Mouse (Mus musculus) left cerebral cortex, postnatal 14 days (tissue): Measurements from ENCODE around the gene Lsamp. TPM values are rescaled to one million over a fixed set of nuclear protein-coding genes. Genes with fewer than 3 reads are reported as not detected.
"Not testable (repeated sequence)": the region's sequence is repeated elsewhere in the genome, so short reads cannot be mapped to it uniquely, and the experiment has no call there.

Experiments
- DNase-seq, 2 experiments: peaks; one replicate each; pipeline ENCODE4 v3.0.0; 2021 to 2022; ENCODE audit warnings: low spot score in 2 of 2, mixed read lengths in 1 of 2
- intact Hi-C: fragments of 180-260 bp; cut with DNase I; formaldehyde crosslinking; loops from one replicate; pipeline ENCODE4 v1.15.1; 2025
- total RNA-seq, 2 experiments: library from RNA; stranded (reverse); gene quantifications; 2 replicates each; pipeline ENCODE4 v1.2.3; 2021

The Lsamp gene
- total RNA-seq, 2 experiments from 2014 or later, result 271 to 294 TPM

GRCm38 (mm10) chr16:41936908-41937595 lies 1952.9 kb downstream of the Lsamp start:
- DNase-seq, result no peak
- intact Hi-C loops, result no loop called here

DNA sequence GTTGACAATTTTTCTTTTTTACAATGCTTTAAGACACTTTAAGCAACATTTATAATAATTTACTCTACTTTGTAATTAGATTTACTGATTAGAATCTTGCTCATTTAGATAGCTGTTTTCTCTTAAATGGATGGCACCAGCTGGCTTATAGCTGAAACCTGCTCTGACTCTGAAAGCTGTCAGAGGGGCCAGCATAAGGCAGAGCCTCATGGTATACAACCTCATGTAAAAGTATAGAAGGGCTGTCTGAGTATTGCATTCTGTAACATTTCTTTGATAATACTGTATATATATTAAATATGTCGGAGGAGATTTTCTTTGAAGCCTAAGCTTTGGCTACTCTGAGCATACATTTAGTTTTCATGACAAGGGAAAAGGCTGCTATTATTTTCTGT lies 1953.4 kb downstream of the Lsamp start:
- intact Hi-C loops, result no loop called here
- no peak for DNase-seq

DNA sequence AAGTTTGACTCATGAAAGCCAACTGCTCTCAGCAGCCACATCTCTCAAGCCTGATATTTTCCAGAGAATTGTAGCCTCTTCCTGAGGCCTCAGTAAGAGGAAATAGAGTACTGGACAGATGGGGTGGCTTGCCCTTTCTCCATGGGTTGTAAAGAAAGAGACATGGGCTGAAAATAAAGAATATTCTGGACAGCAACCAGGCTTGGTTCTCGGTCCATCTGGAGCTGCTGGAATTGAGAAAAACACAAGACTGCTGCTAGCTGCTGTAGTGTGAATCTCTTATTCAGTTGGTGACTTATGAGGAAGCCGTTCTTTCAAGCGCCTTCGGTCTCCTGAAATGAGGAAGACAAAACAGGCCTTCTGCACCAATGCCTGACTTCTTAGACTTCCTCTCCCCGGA lies 1954.1 kb downstream of the Lsamp start:
- peak; percentile 48 to 57 for DNase-seq
- intact Hi-C loops, result no loop called here

DNA sequence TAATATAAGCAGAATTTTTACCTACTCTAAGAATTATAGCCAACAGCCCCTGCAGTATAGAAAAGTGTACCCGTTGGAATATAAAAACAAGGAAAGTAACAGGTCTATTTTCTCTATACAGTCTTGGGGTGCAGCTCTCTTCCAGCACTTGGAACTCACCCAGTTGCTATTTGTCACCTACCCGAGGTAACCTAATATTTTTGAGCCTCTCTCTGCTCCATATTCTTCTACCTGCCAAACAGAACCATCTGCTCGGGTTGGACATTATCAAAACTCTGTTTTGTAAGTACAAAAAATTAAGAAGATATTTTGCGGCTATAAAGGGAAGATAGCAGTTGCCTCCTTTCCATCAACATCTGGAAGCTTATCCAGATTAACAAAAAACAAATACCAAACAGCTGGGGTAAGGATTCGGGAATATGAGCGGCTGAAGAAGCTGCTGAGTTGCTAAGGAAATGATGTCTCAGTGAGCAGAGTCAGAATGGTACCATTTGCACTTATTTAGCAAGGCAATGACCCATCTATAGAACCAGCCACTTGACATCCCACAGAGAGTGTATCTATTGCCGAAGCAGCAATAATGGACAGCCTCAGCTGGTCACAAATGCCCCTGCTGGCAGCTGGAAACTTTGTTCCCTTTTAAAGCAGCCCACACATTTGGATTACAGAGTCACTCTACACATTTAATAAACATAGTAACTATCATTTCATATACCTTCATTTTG lies 1957.6 kb downstream of the Lsamp start:
- DNase-seq, result no peak
- intact Hi-C loops, result no loop called here

- intact Hi-C loops, result no loop called here
- DNase-seq, result no peak
These were observed 1973.7 kb downstream of the Lsamp start for GRCm38 (mm10) chr16:41957811-41958210.

GRCm38 (mm10) chr16:41965636-41966035 lies 1981.5 kb downstream of the Lsamp start:
- DNase-seq, result peak in 1 of 2 experiments; percentile 28
- intact Hi-C loops, result no loop called here

GRCm38 (mm10) chr16:41969215-41969614 lies 1985.1 kb downstream of the Lsamp start:
- DNase-seq, result peak; percentile 20 to 46

GRCm38 (mm10) chr16:41974866-41975719 lies 1990.9 kb downstream of the Lsamp start:
- intact Hi-C loops, result no loop called here
- peak in 1 of 2 experiments; percentile 35 for DNase-seq

More at GRCm38 (mm10) chr16:41969215-41969614, 1985.1 kb downstream of the Lsamp start:
- intact Hi-C loops, result no loop called here

- DNase-seq, result peak in 1 of 2 experiments; percentile 38
- intact Hi-C loops, result no loop called here
These were observed 1992.7 kb downstream of the Lsamp start for GRCm38 (mm10) chr16:41976897-41977296.

GRCm38 (mm10) chr16:41996956-41997355 lies 2012.8 kb downstream of the Lsamp start:
- DNase-seq, result peak in 1 of 2 experiments; percentile 13
- intact Hi-C loops, result no loop called here

DNA sequence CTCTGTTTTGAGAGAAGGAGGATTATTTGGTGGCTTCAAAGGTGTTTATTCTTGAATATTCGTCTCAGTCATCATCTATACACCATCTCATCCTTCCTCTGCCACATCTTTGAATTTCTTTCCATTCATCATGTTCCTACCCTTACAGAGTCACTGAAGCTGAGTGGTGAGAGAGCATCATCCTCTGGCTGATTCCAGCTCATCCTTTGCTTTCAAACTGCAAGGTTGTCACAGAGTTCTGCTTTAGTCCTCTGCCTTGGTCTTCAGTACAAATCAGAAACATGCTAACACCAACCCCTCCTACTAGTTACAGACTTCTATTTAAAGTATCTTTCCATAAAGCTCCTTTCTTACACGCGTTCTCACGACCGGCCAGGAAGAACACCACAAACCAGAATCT lies 2018.8 kb downstream of the Lsamp start:
- intact Hi-C loops, result no loop called here
- peak in 1 of 2 experiments; percentile 13 for DNase-seq

GRCm38 (mm10) chr16:42003506-42003905 lies 2019.3 kb downstream of the Lsamp start:
- peak; percentile 51 to 71 for DNase-seq
- intact Hi-C loops, result not testable (repeated sequence)

DNA sequence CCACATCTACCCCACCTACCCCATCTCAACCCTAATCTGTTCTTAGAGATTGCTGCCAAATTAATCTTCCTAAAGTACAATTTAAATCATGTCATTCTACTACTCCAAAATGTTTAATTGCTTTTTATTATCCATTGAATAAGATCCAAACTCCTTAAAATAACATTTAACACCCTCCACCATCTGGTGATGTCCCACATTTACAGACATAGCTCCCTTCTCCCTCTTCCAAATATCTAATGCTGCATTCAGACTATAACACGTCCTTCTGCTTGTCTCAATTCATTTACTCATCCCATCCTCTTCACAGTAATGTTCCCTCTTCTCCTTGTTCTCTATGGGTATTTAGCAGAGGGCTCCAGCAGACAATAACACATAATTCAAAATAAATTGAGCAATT lies 2020.0 kb downstream of the Lsamp start:
- peak; percentile 15 to 23 for DNase-seq
- intact Hi-C loops, result loop anchor here (2.0 kb wide), 1 partner anchor 75 kb away; no protein-coding TSS in a partner anchor

- no peak for DNase-seq
- intact Hi-C loops, result no loop called here
These were observed 2030.8 kb downstream of the Lsamp start for GRCm38 (mm10) chr16:42014937-42015336.

- no peak for DNase-seq
These were observed 2031.3 kb downstream of the Lsamp start for GRCm38 (mm10) chr16:42015443-42015842.

DNA sequence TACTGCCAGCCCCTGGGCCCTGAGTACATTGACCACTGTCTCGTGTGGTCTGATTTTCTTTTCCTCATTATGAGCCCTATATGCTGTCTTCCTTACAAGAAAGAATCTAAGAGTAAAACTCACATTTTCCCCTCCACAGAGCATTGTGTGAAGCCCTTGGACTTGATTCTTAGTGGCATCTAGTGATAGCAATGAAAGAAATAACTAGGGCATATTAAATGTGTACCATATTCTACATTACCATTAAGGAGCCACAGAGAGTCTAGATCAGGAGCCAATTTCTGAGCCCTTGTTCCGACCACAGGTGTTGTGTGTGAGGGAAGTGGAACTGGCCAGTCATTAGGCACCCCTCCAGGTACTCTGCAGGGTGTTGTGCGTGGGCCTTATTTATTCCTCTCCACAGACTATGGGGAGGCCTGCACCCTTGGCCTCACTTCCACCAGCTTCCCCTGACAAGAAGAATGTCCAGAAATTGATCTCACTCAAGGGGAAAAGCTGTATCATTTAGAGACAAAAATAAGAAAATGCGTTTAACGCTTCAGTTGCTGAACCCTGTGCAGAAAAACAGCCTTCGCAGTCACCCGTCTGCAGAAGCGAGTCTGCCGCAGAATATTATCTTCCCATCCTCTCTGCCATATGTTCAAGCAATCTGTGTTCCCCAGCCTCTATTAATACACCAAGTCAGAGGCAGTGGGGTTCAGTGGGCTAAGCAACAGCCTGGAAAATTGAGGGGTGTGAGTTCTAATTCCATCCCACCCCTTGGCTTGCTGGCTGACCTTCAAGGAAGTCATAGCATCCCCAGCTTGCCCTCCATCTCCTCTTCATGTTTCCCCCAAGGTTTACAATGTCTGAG lies 2032.9 kb downstream of the Lsamp start:
- peak in 1 of 2 experiments; percentile 37 for DNase-seq
- intact Hi-C loops, result no loop called here

More at GRCm38 (mm10) chr16:42015443-42015842, 2031.3 kb downstream of the Lsamp start:
- intact Hi-C loops, result no loop called here

GRCm38 (mm10) chr16:42022566-42022965 lies 2038.4 kb downstream of the Lsamp start:
- DNase-seq, result no peak
- intact Hi-C loops, result no loop called here

- peak in 1 of 2 experiments; percentile 31 for DNase-seq
- intact Hi-C loops, result no loop called here
These were observed 2047.9 kb downstream of the Lsamp start for GRCm38 (mm10) chr16:42032030-42032429.

DNA sequence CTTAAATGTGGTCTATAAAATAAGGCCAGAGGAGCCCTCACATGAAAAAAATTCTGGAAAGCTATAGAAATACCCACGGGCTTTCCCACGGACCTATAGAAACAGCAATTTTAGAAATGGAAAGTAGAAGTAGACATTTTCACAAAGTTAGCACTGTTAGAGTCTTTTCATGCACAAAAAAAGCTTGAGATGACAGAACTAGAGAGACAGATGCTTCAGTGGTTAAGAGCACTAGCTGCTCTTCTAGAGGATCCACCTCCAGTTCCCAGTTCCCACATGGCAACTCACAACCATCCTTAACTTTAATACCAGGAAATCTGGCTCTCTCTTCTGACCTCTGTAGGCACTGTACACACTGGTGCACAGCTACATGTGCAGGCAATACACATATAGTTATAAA lies 2049.3 kb downstream of the Lsamp start:
- no peak for DNase-seq
- intact Hi-C loops, result no loop called here
